Mouse (Mus musculus): ENCODE measurements around the gene Zfp352. TPM values are rescaled to one million over a fixed set of nuclear protein-coding genes. Genes with fewer than 3 reads are reported as not detected.
"Not testable (repeated sequence)": the region's sequence is repeated elsewhere in the genome, so short reads cannot be mapped to it uniquely, and the experiment has no call there.

The Zfp352 gene
- not detected for total RNA-seq (2021)

DNA sequence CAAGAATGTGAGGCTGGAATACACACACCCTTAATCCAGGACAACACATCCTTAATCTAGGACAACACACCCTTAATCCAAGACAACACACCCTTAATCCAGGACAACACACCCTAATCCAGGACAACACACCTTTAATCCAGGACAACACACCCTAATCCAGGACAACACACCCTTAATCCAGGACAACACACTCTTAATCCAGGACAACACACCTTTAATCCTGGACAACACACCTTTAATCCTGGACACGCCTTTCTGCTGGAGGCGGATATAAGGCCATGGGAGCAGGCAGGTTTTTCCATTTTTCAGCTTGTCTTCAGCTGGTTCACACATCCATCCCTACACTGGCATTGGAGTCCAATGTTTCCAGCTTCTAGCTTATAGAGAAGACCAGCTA, at the start of gene Zfp352:
Zfp352 (plus strand) TSS at position 301 of the 400 bp plus-strand sequence.
- intact Hi-C loops (cut with DNase I), result no loop called here
- no peak for DNase-seq (ENCODE audit: low spot score in 2 of 2)

DNA sequence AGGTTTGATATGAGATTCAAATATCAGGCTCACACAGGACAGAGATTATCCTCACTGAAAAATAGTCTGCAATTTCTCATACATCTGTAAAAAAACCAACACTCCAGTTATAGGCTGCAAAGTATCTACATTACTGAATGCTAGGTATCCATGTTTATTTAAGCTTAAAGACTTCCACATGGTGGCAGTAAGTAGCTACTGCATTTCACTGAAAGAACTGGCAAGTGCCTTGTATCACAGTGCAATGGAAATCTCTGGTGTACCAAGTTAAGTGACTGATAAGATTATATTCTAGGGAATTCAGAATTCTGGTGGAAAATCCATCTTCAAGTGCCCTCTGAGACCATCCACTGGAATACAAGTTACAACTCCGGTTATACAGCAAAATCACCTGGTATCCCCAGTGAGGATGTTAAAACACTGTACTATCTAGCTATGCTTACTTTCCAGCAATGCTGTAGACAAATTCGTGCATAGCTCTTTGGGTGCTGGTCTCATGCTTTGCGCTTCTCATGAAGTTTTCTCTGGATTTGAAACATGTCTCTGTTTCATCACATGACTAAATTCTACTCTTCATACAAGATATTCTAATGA, 47.6 kb upstream of the Zfp352 start:
- peak; percentile 9 to 63 for DNase-seq (ENCODE audit: low spot score in 2 of 2)
- intact Hi-C loops (cut with DNase I), result no loop called here

DNA sequence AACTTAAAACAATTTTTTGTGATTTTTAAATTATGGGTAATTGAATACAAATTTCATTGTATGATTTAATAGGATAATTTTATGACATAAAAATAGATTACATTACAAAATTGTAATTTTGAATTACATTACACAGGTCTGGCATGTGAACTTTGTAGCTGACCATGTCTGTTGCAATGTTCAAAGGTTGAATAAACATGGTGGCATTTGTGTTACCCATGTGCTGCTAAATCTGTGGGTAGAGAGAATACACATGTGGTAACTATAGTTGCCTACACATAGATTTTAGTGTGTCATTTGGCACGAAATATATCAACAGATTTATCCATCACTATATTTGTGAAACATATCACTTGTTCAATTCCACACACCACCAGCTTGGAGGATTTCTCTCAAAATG, 44.6 kb upstream of the Zfp352 start:
- intact Hi-C loops (cut with DNase I), result no loop called here
- no peak for DNase-seq (ENCODE audit: low spot score in 2 of 2)

DNA sequence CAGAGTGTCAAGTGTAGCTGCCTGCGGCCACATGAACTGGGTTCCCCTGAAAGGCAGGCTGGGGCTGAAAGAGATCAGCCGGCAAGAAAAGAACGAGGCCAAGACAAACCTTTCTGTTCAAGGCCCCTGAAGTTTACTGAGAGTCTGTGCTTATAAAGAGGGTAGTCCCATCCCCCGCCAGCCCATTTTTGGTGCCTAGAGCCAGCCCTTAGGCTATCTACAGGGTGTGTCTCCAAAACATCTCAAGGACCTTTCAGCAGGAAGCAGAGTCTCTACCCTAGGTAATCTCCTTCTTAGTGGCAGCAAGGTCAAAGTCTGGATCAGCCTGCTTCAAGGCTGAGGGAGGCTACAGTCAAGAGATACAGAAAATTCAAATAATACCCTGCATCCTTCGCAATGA, 15.2 kb upstream of the Zfp352 start:
- intact Hi-C loops (cut with DNase I), result no loop called here
- DNase-seq (ENCODE audit: low spot score in 2 of 2), result no peak

DNA sequence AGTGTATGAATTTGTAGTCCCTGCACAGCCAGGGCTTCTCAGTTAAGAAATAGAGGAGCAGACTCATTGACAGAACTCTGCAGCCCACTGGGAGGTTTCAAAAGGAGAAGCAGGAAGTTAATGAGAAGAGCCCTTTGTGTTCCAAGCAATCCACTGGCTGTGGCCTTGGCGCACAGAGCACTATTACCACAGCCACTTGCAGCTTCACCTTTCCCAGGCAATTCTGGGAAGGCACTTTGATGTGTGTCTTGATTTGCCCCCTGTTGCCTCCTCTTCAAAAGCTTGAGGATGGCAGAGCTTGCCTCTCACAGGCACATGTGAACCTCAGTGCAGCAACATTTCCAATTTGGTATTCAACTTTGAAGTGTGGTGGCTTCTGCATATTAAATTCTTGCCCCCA, 7.1 kb upstream of the Zfp352 start:
- intact Hi-C loops (cut with DNase I), result no loop called here
- DNase-seq (ENCODE audit: low spot score in 2 of 2), result no peak

DNA sequence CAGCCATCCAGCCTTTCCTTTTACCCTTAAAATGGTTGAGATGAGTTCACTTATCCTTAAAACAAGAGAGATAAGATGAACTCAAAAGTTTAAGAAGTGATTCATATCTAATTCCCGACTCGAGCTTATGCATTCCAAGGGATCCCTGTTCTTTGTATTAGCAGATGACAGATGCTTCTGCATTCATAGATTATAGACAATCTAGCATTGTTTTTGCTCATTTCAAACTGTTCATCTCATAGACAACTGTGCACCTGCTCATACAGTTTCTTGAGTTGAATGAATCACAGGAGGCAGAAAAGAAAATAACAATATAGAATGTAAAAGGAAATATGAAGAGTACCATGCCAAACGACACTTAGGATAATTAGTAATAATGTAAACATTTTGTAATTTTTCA, 6.5 kb upstream of the Zfp352 start:
- no peak for DNase-seq (ENCODE audit: low spot score in 2 of 2)
- intact Hi-C loops (cut with DNase I), result no loop called here

DNA sequence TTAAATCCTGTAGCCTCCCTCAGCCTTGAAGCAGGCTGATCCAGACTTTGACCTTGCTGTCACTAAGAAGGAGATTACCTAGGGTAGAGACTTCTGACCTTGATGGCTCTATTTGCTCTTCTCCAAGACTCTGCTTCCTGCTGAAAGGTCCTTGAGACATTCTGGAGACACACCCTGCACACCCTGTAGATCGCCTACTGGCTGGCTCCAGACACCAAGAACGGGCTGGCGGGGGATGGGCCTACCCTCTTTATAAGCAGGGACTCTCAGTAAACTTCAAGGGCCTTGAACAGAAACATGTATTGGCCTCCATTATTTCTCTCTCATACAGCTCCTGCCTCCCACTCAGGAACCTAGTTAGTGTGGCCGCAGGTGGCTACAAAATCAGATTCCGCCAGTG, 17.0 kb downstream of the Zfp352 start:
- DNase-seq (ENCODE audit: low spot score in 2 of 2); intact Hi-C loops (cut with DNase I): not testable (repeated sequence)

DNA sequence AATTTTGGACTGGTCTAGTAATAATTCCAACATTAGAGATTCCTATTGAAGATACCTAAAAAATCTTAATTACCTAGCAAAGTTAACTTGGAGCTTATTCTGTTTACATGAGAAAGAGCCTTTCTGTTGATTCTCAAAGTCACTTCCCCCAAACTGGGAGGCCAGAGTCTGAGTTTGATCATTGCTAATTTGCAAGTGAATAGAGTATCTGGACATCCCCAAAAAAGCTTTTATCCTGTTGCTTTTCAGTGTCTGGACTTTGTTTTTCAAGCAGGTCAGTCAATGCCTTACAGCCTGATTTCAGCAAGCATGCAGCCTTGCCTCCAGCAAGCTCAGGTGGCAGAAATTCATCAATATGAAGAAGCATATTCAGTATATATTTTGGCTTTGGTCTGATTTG, 51.2 kb downstream of the Zfp352 start:
- intact Hi-C loops (cut with DNase I), result no loop called here
- no peak for DNase-seq (ENCODE audit: low spot score in 2 of 2)

Measured in left cerebral cortex, postnatal 25 days (tissue).